Mouse (Mus musculus): Measurements from ENCODE around the gene Eefsec. TPM values are rescaled to one million over a fixed set of nuclear protein-coding genes. Genes with fewer than 3 reads are reported as not detected.

The Eefsec gene
- polyA plus RNA-seq, 1 experiment from 2014 or later, result 37.7 TPM

DNA sequence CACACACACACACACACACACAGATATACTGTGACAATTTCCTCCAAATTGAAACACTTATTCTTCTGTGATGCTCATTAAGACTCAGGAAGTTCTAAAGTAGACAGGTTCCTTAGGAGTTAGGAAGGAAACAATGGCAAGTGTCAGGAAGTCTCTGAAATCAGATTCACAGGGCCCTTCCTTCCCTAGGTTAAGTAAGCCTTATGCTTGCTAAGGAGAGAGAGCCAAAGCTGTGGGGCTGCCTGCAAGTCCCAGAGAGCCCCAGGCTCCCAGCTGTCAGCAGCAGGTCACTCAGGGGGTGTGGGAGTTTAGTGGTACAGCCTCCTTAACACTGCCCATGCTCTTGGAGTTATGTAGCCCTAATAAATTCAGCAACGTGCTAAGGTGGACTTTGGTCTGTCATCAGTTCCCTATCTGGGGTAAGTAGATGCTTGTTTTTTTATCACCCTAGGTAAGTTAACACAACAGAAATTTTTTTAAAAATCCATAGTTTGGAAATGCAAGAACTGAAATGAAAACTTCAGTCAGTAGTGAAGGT, 82.8 kb downstream of the Eefsec start:
- 58% methylated on average over 1 of the region's 1 CpGs for WGBS
- H3K27ac ChIP-seq, result no peak overlapping the region

DNA sequence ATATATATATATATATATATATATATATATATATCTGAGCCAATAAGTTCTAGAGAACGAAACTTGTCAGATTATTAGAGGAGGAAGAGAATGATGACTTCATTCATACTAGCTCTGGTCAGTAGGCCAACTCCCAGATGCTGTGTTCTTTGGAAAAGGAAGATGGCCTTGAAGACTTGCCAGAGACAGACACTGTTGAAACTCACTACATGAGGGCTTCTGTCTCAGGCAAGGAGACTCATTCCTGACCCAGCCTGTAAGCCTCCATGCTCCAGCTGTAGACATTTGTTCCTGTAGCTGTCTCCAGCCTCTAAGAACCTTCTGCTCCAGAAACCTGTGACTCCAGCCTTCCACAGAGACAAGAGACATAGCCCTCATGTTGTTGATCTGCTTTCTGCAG, 85.2 kb downstream of the Eefsec start:
- H3K9ac ChIP-seq, result no peak overlapping the region
- ATAC-seq (ENCODE audit: borderline replicate concordance, extremely low read depth, low FRiP score, low TSS enrichment), result no peak
- H3K4me2 ChIP-seq, result no peak overlapping the region

More for the DNA sequence above, 82.8 kb downstream of the Eefsec start:
- ATAC-seq (ENCODE audit: borderline replicate concordance, extremely low read depth, low FRiP score, low TSS enrichment), result no peak; the same call in 1 of the 2 replicates
- Histone ChIP-seq H3K4me1 (no peaks in the 10 kb centered on the region), H3K36me3 (no peaks in the 10 kb centered on the region), H3K9me3 (no peaks in the 10 kb centered on the region), H3K4me2 (no peak overlapping the region), H3K9ac (no peak overlapping the region), H3K27me3 (no peaks in the 10 kb centered on the region), H3K4me3 (no peak overlapping the region)

DNA sequence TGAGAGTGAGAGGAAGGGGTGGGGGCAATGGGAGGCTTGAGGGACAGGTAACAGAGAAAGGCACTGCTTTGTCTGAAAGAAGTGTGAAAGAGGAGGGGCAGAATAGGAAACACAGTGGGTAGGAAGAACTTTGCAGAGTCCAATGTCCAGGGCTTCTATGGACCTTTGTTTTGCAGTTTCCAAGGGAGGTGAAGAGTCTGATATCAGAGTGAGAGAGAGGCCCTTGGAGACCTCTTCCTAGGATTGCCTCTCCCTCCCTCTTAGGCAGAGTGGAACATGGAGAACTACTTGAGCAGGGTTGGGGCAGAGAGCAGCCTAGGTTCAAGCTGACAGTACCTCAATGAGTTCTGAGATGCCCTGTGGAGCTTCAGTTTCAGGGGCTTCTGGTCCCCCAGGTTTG, 88.1 kb downstream of the Eefsec start:
- H3K4me2 ChIP-seq, result no peak overlapping the region
- ATAC-seq (ENCODE audit: borderline replicate concordance, extremely low read depth, low FRiP score, low TSS enrichment), result no peak
- H3K4me3 ChIP-seq, result no peak overlapping the region
- H3K4me1 ChIP-seq, result no peaks in the 10 kb centered on the region
- no peak overlapping the region for H3K27ac ChIP-seq
- no peaks in the 10 kb centered on the region for H3K27me3 ChIP-seq
- H3K9me3 ChIP-seq, result no peaks in the 10 kb centered on the region
- H3K9ac ChIP-seq, result no peak overlapping the region
- no peaks in the 10 kb centered on the region for H3K36me3 ChIP-seq

More for the DNA sequence above, 85.2 kb downstream of the Eefsec start:
- H3K4me1 ChIP-seq, result no peaks in the 10 kb centered on the region
- 55% methylated on average over 1 of the region's 1 CpGs for WGBS
- H3K27ac ChIP-seq, result no peak overlapping the region
- no peaks in the 10 kb centered on the region for H3K36me3 ChIP-seq
- H3K4me3 ChIP-seq, result no peak overlapping the region
- H3K27me3 ChIP-seq, result no peaks in the 10 kb centered on the region
- H3K9me3 ChIP-seq, result no peaks in the 10 kb centered on the region

DNA sequence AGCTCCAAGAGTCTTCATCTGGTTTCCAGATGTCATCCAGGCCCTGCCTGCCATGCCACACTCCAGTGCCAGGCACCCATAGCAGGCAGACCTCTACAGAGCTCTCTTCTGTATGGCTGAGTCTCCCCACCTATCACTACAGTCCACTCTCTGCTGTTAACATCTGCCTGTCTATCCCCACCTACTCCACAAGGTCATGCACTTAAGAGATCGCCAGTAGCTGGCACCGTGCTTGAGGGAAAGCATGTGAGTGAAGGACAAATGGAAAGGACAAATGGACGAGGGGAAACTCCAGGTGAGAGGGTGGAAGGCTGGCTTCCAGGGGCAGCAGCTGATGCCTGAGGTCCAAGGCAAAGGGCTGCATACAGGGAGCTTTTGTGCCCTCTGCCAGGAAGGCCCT, 90.5 kb downstream of the Eefsec start:
- no peaks in the 10 kb centered on the region for H3K9me3 ChIP-seq
- WGBS, result 66% methylated on average over 3 of the region's 3 CpGs
- peaks cover 3% of the 10 kb centered on the region; the same call in 1 of the 2 replicates for H3K4me1 ChIP-seq
- no peaks in the 10 kb centered on the region for H3K27me3 ChIP-seq
- H3K4me2 ChIP-seq, result no peak overlapping the region
- H3K36me3 ChIP-seq, result no peaks in the 10 kb centered on the region
- H3K27ac ChIP-seq, result no peak overlapping the region
- no peak for ATAC-seq (ENCODE audit: borderline replicate concordance, extremely low read depth, low FRiP score, low TSS enrichment)
- H3K9ac ChIP-seq, result no peak overlapping the region
- H3K4me3 ChIP-seq, result no peak overlapping the region

DNA sequence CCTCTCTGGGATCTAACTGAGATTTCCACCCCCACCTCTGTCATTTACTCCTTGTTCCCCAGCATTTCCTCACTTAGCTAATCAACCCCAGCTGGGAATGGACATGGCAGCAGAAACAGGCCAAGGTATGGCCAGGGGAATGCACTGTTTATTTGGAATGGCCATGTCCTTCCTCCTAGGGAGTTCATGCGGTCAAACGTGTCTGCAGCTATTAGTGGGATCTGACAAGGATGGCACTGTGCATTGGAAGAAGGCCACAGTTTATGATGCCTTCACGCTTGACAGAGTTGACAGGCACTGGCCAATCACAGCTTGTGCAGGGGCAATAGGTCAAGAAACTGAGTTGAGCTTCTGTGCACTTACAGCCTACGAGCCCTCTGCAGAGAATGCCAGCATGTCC, 93.8 kb downstream of the Eefsec start:
- H3K27me3 ChIP-seq, result no peaks in the 10 kb centered on the region
- 41% methylated on average over 4 of the region's 4 CpGs for WGBS
- H3K36me3 ChIP-seq, result no peaks in the 10 kb centered on the region
- H3K4me2 ChIP-seq, result no peak overlapping the region
- peaks cover 3% of the 10 kb centered on the region; the same call in 1 of the 2 replicates for H3K4me1 ChIP-seq
- no peaks in the 10 kb centered on the region for H3K9me3 ChIP-seq
- no peak for ATAC-seq (ENCODE audit: borderline replicate concordance, extremely low read depth, low FRiP score, low TSS enrichment)
- no peak overlapping the region for H3K27ac ChIP-seq
- no peak overlapping the region for H3K9ac ChIP-seq
- H3K4me3 ChIP-seq, result no peak overlapping the region

DNA sequence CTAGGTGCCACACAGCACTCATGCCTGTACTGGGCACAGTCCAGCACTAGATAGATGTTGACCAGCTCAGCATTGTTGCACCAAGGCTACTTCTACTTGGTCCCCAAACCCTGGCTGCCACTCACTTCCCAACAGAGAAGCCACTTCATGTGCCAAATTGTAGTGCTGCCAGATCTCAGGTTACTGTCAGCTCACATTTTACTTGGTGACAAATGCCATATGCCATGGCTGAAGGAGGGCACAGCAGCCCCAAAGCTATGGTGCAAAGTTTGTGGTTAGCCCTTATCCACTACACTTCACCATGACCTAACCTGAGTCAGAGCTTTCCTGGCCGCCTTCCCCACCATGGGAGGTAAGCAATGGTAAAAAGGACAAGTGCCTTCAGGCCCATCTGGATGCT, 99.6 kb downstream of the Eefsec start:
- Histone ChIP-seq H3K4me3 (no peak overlapping the region), H3K4me1 (peaks cover 27% of the 10 kb centered on the region), H3K9ac (no peak overlapping the region), H3K27me3 (no peaks in the 10 kb centered on the region), H3K36me3 (no peaks in the 10 kb centered on the region), H3K4me2 (no peak overlapping the region), H3K9me3 (no peaks in the 10 kb centered on the region), H3K27ac (no peak overlapping the region)
- no peak for ATAC-seq (ENCODE audit: borderline replicate concordance, extremely low read depth, low FRiP score, low TSS enrichment)
- 96% methylated on average over 1 of the region's 1 CpGs for WGBS

DNA sequence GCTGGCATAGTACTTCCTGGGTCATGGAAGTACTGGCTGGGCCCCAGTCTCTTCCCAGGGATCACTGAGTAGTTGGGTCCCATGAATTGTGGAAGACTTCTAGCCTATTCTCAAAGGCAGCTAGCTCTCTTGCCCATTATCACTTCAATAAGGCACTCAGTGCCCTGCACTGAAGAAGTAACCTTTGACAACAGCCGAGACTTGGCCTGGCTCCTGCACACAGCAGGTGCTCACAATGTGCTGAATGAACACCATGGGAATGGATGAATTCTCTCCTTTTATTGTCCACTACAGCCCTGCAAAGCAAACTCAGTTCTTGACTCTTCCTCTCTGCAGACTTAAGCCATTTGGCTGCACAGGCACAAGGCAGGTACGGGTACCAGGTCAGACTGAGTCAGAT, 101.0 kb downstream of the Eefsec start:
- no peak overlapping the region for H3K9ac ChIP-seq
- H3K4me1 ChIP-seq, result peaks cover 27% of the 10 kb centered on the region
- no peaks in the 10 kb centered on the region for H3K27me3 ChIP-seq
- H3K36me3 ChIP-seq, result no peaks in the 10 kb centered on the region
- H3K9me3 ChIP-seq, result no peaks in the 10 kb centered on the region
- H3K27ac ChIP-seq, result no peak overlapping the region
- H3K4me2 ChIP-seq, result no peak overlapping the region
- H3K4me3 ChIP-seq, result no peak overlapping the region
- ATAC-seq (ENCODE audit: borderline replicate concordance, extremely low read depth, low FRiP score, low TSS enrichment), result no peak
- 95% methylated on average over 2 of the region's 2 CpGs for WGBS

DNA sequence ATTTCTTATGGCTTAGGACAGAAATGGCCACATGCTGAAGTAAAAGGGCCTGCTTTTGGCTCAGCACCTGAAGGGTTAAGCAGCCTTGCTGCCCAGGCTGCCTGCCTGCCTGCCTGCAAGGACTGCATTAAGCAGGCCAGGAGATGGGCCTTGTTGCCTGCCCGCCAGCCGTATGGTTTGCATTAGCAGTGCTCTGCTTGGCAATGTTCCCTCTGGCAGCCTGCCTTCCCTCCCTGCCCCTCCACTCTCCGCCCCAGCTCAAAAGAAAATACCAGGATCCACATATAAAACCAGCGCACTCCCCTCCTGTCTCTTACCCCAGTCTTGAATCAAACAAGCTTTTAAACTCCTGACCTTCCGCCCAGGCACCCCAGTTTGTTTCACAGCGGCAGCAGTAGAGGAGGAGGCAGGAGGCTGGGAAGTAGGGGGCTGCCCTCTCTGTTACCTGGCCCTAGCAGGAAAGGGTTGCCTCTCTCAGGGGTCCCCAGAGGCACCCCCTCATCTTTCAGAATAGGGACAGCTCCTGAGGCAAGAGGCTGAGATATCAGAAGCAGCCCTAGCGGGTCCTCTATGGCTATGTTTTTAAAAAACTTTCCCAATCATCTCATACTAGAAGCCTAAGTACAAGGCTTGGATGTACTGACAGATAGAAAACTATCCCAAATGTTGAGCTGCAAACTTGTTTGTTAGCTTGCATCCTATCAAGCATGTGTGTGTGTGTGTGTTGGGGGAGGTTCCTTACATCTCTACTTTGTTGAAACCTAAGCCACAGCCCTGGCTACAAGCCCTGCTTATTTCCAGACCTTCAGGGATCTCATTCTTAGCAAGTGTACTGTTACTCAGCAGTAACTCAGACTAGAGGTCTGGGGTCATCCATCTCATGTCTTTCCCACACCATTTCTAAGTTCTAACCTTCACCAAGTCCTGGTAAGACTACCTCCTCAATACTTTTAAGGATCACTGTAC, 102.6 kb downstream of the Eefsec start:
- Histone ChIP-seq H3K4me1 (peaks cover 27% of the 10 kb centered on the region), H3K4me3 (no peak overlapping the region), H3K27ac (peak overlapping the region; percentile 88), H3K9ac (no peak overlapping the region), H3K9me3 (no peaks in the 10 kb centered on the region), H3K36me3 (no peaks in the 10 kb centered on the region), H3K27me3 (no peaks in the 10 kb centered on the region), H3K4me2 (peak overlapping the region; percentile 33; the same call in 1 of the 2 replicates)
- 18% methylated on average over 7 of the region's 7 CpGs for WGBS
- ATAC-seq (ENCODE audit: borderline replicate concordance, extremely low read depth, low FRiP score, low TSS enrichment), result peak; percentile 86

DNA sequence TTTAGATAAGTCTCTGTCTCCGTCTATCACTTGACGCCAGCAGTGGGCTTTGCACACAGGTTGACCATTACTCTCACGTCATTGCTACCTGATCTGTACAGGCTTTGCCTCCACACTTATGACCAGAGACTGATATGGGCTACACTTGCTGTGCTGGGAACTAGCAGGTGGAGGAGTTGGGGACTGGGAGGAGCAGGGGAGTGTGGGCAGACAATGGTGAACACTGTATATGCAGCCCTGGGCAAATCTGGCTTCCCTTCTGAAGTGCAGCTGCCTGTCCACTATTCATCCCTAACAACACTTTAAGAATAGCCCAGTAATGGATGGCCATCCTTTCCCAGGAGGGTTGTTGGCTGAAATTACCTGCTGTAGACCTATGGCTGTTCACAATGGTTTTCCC, 103.4 kb downstream of the Eefsec start:
- no peak for ATAC-seq (ENCODE audit: borderline replicate concordance, extremely low read depth, low FRiP score, low TSS enrichment)
- H3K27ac ChIP-seq, result peak overlapping the region; percentile 88
- no peaks in the 10 kb centered on the region for H3K36me3 ChIP-seq
- no peak overlapping the region for H3K9ac ChIP-seq
- H3K4me3 ChIP-seq, result no peak overlapping the region
- no peak overlapping the region for H3K4me2 ChIP-seq
- peaks cover 27% of the 10 kb centered on the region for H3K4me1 ChIP-seq
- WGBS, result 69% methylated on average over 3 of the region's 3 CpGs
- no peaks in the 10 kb centered on the region for H3K27me3 ChIP-seq
- H3K9me3 ChIP-seq, result no peaks in the 10 kb centered on the region

DNA sequence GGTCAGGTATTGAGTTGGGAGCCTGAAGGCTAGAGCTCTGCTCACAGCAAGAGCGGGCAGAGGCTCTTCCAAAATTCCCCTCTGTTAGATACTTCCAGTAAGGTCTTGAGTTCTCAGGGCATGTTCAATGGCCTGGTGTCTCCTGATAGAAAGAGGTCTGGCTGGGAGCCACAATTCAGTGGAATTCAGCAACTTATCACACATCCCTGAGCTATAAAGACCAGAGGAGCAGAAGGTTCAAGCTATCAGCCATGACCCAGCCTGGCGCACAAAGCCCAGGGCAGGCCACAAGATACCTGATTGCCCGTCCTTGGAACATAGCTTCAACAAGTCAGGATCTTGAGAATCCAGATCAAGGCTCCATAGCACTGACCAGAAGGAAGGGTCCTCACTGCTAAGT, 105.2 kb downstream of the Eefsec start:
- Histone ChIP-seq H3K9me3 (no peaks in the 10 kb centered on the region), H3K27me3 (no peaks in the 10 kb centered on the region), H3K4me3 (no peak overlapping the region), H3K36me3 (no peaks in the 10 kb centered on the region), H3K27ac (no peak overlapping the region), H3K9ac (no peak overlapping the region), H3K4me1 (peaks cover 27% of the 10 kb centered on the region), H3K4me2 (no peak overlapping the region)
- no peak for ATAC-seq (ENCODE audit: borderline replicate concordance, extremely low read depth, low FRiP score, low TSS enrichment)
- 91% methylated on average over 3 of the region's 3 CpGs for WGBS

DNA sequence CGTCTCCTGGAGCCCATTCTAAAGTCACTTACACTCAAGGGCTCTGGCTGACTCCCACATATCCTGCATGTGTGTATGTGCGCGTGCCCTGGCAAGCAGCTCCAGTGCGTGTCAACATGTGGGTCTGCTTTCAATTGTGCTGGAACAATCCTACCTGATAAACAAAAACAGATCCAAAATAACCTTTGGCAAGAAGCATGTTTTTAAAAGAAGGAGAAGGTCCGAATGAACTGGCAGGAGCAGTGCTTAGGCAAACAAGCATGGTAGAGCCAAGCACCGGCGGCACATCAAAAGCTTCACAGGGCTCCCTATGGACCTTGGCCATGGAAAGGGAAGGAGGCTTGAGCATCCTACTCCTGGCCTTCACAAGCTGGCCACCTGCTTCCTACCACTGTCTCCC, 105.6 kb downstream of the Eefsec start:
- H3K27me3 ChIP-seq, result no peaks in the 10 kb centered on the region
- H3K9ac ChIP-seq, result no peak overlapping the region
- whole genome bisulfite sequencing, result 87% methylated on average over 7 of the region's 7 CpGs
- no peaks in the 10 kb centered on the region for H3K9me3 ChIP-seq
- no peak overlapping the region for H3K27ac ChIP-seq
- H3K4me3 ChIP-seq, result no peak overlapping the region
- no peak for ATAC-seq (ENCODE audit: borderline replicate concordance, extremely low read depth, low FRiP score, low TSS enrichment)
- H3K4me1 ChIP-seq, result peaks cover 27% of the 10 kb centered on the region
- H3K36me3 ChIP-seq, result no peaks in the 10 kb centered on the region
- H3K4me2 ChIP-seq, result no peak overlapping the region

DNA sequence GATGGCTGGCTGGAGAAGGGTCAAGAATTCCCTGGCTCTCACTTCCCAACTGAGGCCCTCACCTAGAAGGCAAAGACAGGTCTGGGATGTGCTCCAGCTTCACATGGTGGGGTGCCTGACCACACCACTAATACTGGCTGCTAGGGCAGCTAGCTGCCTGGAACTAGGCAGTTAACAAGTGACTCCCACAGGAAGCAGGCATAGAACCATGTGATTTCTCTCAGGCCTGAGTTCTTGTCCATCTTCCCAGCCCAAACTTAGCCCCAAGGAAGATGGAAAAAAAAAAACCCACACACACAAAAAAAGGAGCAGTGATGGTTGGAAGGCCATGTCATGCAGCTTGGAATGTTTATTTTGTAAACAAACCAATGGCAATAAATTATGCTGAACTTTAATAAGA, 117.0 kb downstream of the Eefsec start:
- Histone ChIP-seq H3K9ac (no peak overlapping the region), H3K9me3 (no peaks in the 10 kb centered on the region), H3K36me3 (no peaks in the 10 kb centered on the region), H3K27me3 (no peaks in the 10 kb centered on the region), H3K4me3 (no peak overlapping the region), H3K4me2 (no peak overlapping the region), H3K27ac (no peak overlapping the region), H3K4me1 (peaks cover 9% of the 10 kb centered on the region; the same call in 1 of the 2 replicates)
- ATAC-seq (ENCODE audit: borderline replicate concordance, extremely low read depth, low FRiP score, low TSS enrichment), result no peak

Measured in lung, embryonic 15.5 days (tissue).